Mouse (Mus musculus) forebrain, postnatal 0 days (tissue): Measurements from ENCODE around the gene Akt2. TPM values are rescaled to one million over a fixed set of nuclear protein-coding genes. Genes with fewer than 3 reads are reported as not detected.

ENCODE experiments used
- ATAC-seq: fragments of 200-750 bp; cut with Nextera tagmentation; 2 replicates; pipeline ENCODE4 v1.8.0; 2017; ENCODE audit warnings: mild to moderate bottlenecking, moderate library complexity
- DNase-seq: peaks from one replicate; pipeline ENCODE4 v3.0.0-alpha.2; 2015
- H3K27ac ChIP-seq: fragments of 300-500 bp; sonication (generic); 2 replicates; pipeline ENCODE4 v1.5.1; 2014; ENCODE audit warnings: low read depth, mild to moderate bottlenecking, antibody characterized with exemption, low read length, moderate library complexity, mixed read lengths
- H3K27me3 ChIP-seq: fragments of 300-500 bp; sonication (generic); 2 replicates; pipeline ENCODE4 v1.6.1; 2014; ENCODE audit warnings: mild to moderate bottlenecking, low read length, mixed read lengths; ENCODE audit not compliant: insufficient read depth
- H3K36me3 ChIP-seq: fragments of 300-500 bp; sonication (generic); 2 replicates; pipeline ENCODE4 v1.6.1; 2014; ENCODE audit warnings: mild to moderate bottlenecking, moderate library complexity; ENCODE audit not compliant: insufficient read depth
- H3K4me1 ChIP-seq: fragments of 300-500 bp; sonication (generic); 2 replicates; pipeline ENCODE4 v1.6.1; 2014; ENCODE audit warnings: antibody characterized with exemption; ENCODE audit not compliant: insufficient read depth
- H3K4me2 ChIP-seq: fragments of 300-500 bp; sonication (generic); 2 replicates; pipeline ENCODE4 v1.6.1; 2014; ENCODE audit warnings: low read depth, mild to moderate bottlenecking, moderate library complexity
- H3K4me3 ChIP-seq: fragments of 300-500 bp; sonication (generic); 2 replicates; pipeline ENCODE4 v1.5.1; 2014; ENCODE audit warnings: low read depth, low read length, mixed read lengths
- H3K9ac ChIP-seq: fragments of 300-500 bp; sonication (generic); 2 replicates; pipeline ENCODE4 v1.6.1; 2014; ENCODE audit warnings: mild to moderate bottlenecking
- H3K9me3 ChIP-seq: fragments of 300-500 bp; sonication (generic); 2 replicates; pipeline ENCODE4 v1.6.1; 2016; ENCODE audit warnings: low read length
- CTCF ChIP-seq: sonication (generic); IDR thresholded peaks from 2 replicates; pipeline ENCODE4 v1.5.1; 2016; ENCODE audit warnings: antibody characterized with exemption, control low read depth, low read depth
- WGBS: fragments of 180-500 bp; shearing (Covaris S2); extraction: QIAGEN DNeasy Blood & Tissue Kit; methylation state at CpG from one replicate; pipeline ENCODE4 v1.1.7; 2014; 5-methylcytosine and 5-hydroxymethylcytosine counted together
- polyA plus RNA-seq: library from polyadenylated mRNA; unstranded; fragments of >200 nt; fragmentation: Nextera tagmentation; extraction: Ambion mirVana; gene quantifications from 2 replicates; pipeline ENCODE4 v1.2.1, GENCODE M21; 2015
- total RNA-seq: library from RNA; depleted of rRNA; stranded (reverse); fragments of >200 nt; gene quantifications from 2 replicates; pipeline ENCODE4 v1.2.3, GENCODE M21; 2014

The Akt2 gene
- total and polyA plus RNA-seq, 2 experiments from 2014 or later: 53.9 to 61.1 TPM

GRCm38 (mm10) chr7:27601628-27602027, 10.3 kb downstream of the Akt2 start:
- DNase-seq (peak; percentile 56), ATAC-seq (peak; percentile 62)
- Histone ChIP-seq H3K4me3 (no peak overlapping the region), H3K27ac (peak overlapping the region; percentile 76), H3K4me1 (peaks cover 25% of the 10 kb centered on the region), H3K9ac (no peak overlapping the region), H3K27me3 (no peaks in the 10 kb centered on the region), H3K4me2 (no peak overlapping the region), H3K36me3 (no peaks in the 10 kb centered on the region), H3K9me3 (no peaks in the 10 kb centered on the region)
- no peak for TF ChIP-seq CTCF
- 41% methylated on average over 4 of the region's 4 CpGs for WGBS

- H3K27me3 ChIP-seq: no peaks in the 10 kb centered on the region
- peaks cover 25% of the 10 kb centered on the region for H3K4me1 ChIP-seq
- H3K4me2 ChIP-seq: no peak overlapping the region
- H3K9ac ChIP-seq: no peak overlapping the region
- ATAC-seq (0 out of 2 replicates have a peak, but pooled peaks have one; percentile 14), DNase-seq (peak; percentile 60)
- no peaks in the 10 kb centered on the region for H3K36me3 ChIP-seq
- no peak overlapping the region for H3K4me3 ChIP-seq
- no peaks in the 10 kb centered on the region for H3K9me3 ChIP-seq
- no peak for TF ChIP-seq CTCF
- WGBS: 57% methylated on average over 2 of the region's 2 CpGs
- peak overlapping the region; percentile 76 for H3K27ac ChIP-seq
These were observed 10.8 kb downstream of the Akt2 start for GRCm38 (mm10) chr7:27602161-27602560.

GRCm38 (mm10) chr7:27602835-27603234, 11.5 kb downstream of the Akt2 start:
- DNase-seq (no peak), ATAC-seq (no peak)
- Histone ChIP-seq H3K27ac (peak overlapping the region; percentile 24; the same call in 1 of the 2 replicates), H3K4me1 (peaks cover 25% of the 10 kb centered on the region), H3K4me2 (no peak overlapping the region), H3K27me3 (no peaks in the 10 kb centered on the region), H3K36me3 (no peaks in the 10 kb centered on the region), H3K9ac (no peak overlapping the region), H3K9me3 (no peaks in the 10 kb centered on the region), H3K4me3 (no peak overlapping the region)
- no peak for TF ChIP-seq CTCF
- 85% methylated on average over 7 of the region's 7 CpGs for WGBS

GRCm38 (mm10) chr7:27604661-27605348, 13.5 kb downstream of the Akt2 start:
- H3K27me3 ChIP-seq: no peaks in the 10 kb centered on the region
- peak overlapping the region; percentile 73 for H3K27ac ChIP-seq
- H3K36me3 ChIP-seq: peaks cover 15% of the 10 kb centered on the region
- no peak overlapping the region for H3K4me3 ChIP-seq
- no peak overlapping the region for H3K4me2 ChIP-seq
- no peaks in the 10 kb centered on the region for H3K9me3 ChIP-seq
- no peak for TF ChIP-seq CTCF
- H3K4me1 ChIP-seq: peaks cover 25% of the 10 kb centered on the region
- 37% methylated on average over 5 of the region's 5 CpGs for WGBS
- peak overlapping the region; percentile 31; the same call in 1 of the 2 replicates for H3K9ac ChIP-seq
- peak; percentile 39 for DNase-seq
- ATAC-seq: no peak; the same call in 1 of the 2 replicates

- 65% methylated on average over 9 of the region's 9 CpGs for whole genome bisulfite sequencing
- H3K9me3 ChIP-seq: no peaks in the 10 kb centered on the region
- peak overlapping the region; percentile 73 for H3K27ac ChIP-seq
- H3K4me1 ChIP-seq: peaks cover 25% of the 10 kb centered on the region
- ATAC-seq: peak; percentile 42
- no peak overlapping the region for H3K4me2 ChIP-seq
- H3K4me3 ChIP-seq: no peak overlapping the region
- no peaks in the 10 kb centered on the region for H3K27me3 ChIP-seq
- no peak for TF ChIP-seq CTCF
- H3K36me3 ChIP-seq: peaks cover 19% of the 10 kb centered on the region
- DNase-seq: peak; percentile 30
- peak overlapping the region; percentile 10 for H3K9ac ChIP-seq
These were observed 14.3 kb downstream of the Akt2 start for GRCm38 (mm10) chr7:27605499-27606285.

- H3K36me3 ChIP-seq: peaks cover 19% of the 10 kb centered on the region
- DNase-seq: no peak
- no peaks in the 10 kb centered on the region for H3K27me3 ChIP-seq
- no peak overlapping the region for H3K4me3 ChIP-seq
- H3K4me2 ChIP-seq: no peak overlapping the region
- no peak for TF ChIP-seq CTCF
- no peak overlapping the region for H3K9ac ChIP-seq
- peaks cover 21% of the 10 kb centered on the region for H3K4me1 ChIP-seq
- H3K27ac ChIP-seq: no peak overlapping the region; the same call in 1 of the 2 replicates
- WGBS: 75% methylated on average over 10 of the region's 10 CpGs
- no peaks in the 10 kb centered on the region for H3K9me3 ChIP-seq
- no peak for ATAC-seq
These were observed 15.3 kb downstream of the Akt2 start for GRCm38 (mm10) chr7:27606481-27607254.
